Mouse (Mus musculus) spleen, postnatal 14 days (tissue): ENCODE measurements around the gene Mapkap1.

Experiments used
- DNase-seq, 2 experiments: peaks; one replicate each; pipeline ENCODE4 v3.0.0; 2021 to 2022; ENCODE audit warnings: low spot score in 2 of 2

Gene Mapkap1

GRCm38 (mm10) chr2:34530042-34530441 is 123.5 kb downstream of the Mapkap1 start:
- no peak for DNase-seq

DNA sequence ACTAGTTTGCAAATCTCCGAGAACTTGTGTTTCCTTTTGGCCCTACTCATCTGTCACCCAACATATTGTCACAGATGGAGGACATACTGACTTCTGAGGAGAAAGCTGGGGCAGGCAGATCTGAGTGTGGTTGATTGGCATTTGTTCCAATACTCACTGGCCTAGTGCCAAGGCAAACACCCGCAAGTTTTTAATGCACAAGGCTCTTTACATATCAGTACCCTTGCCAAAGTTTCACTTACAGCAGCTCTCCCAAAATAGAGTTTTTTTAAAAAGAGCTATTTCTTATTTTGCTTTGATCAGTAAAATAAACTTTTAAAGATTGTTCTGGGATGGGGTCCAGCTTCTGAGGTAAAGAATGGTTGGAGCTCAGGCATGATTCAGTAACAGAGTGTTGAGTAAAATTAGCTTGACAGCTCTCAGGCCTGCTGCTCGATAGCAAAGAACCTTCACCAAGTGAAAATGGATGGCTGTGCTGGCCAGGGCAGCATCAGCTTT is 125.3 kb downstream of the Mapkap1 start:
- DNase-seq, result no peak

GRCm38 (mm10) chr2:34532394-34532793 is 125.8 kb downstream of the Mapkap1 start:
- no peak for DNase-seq

GRCm38 (mm10) chr2:34533281-34533680 is 126.7 kb downstream of the Mapkap1 start:
- DNase-seq, result no peak

- DNase-seq, result no peak
These were observed 128.4 kb downstream of the Mapkap1 start for GRCm38 (mm10) chr2:34534996-34535395.

GRCm38 (mm10) chr2:34537356-34537755 is 130.8 kb downstream of the Mapkap1 start:
- no peak for DNase-seq

GRCm38 (mm10) chr2:34543581-34543980 is 137.0 kb downstream of the Mapkap1 start:
- DNase-seq, result no peak

DNA sequence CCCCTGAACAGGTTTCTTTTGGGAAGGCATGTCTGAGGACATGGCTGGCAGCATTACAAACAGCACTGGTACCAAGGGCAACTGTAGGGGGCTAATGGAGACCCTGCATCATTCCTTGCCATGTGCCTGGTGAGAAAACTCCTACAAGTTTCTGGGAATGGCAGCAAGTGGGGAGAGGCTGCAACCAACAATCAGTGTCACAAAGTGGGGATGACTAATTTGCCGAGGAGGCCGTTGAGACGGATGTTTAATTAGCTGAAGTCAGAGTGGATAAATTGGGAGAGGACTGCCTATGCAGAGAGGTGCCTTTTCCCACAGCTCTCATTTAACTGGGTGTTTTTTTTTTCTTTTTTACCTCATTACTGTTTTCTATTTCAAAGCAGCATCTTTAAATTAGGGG is 137.4 kb downstream of the Mapkap1 start:
- DNase-seq, result no peak

DNA sequence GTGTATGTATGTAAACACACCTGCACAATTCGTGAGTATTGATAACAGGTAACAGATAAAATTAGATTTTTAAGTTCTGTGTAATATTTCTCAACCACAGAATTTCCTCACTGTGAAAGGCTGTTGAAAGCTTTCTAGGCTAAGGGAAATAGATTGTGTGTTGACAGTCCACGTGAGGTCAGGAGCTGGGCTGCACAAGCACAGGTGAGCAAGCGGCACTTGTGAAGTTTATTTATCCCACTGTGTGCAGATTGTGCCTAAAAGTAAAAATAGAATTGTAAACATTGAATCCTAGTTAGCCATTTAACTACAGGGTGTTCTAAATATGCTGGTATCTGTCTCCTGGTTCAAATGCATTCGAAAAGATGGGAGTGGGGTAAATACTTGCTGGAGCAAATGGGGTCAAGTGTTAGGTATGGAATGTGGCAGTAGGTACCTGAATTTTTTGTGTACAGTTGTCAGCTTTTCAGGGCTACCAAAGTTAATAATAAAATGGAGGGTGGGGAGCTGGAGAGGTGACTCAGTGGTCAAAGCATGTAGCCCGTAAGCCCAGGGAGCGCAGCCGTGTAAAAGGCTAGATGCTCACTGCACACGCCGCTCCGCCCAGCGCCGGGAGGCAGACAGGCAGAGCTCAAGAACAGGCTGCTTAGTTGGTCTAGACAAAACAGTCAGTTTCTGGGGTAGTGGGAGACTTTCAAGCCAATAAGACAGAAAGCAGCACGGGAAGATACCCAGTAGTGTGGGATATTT is 138.2 kb downstream of the Mapkap1 start:
- no peak for DNase-seq

DNA sequence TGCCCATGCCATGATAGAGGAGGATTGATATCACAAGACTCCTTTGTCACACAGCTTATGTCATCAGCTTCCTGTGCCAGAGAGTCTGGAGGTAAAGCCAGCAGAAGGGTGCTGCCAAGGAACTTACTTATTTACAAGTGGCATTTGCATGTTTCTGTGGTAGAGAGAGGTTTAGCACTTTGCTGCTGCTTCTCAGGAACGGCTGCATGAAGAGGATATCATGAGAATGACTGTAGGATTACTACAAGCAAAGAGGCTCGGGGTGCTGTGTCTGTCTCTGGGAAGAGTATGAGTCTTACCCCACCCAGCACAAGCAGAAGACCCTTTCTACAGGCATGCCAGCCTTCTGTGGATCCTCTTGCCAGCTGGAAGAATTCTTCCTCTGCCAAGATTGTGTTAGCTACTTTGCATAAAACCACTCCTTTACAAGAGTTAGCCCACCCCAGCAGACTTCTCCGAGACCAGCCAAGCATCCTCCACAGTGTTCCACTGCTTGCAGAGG is 139.7 kb downstream of the Mapkap1 start:
- no peak for DNase-seq

- DNase-seq, result no peak
These were observed 140.9 kb downstream of the Mapkap1 start for GRCm38 (mm10) chr2:34547516-34547915.

- DNase-seq, result no peak
These were observed 142.4 kb downstream of the Mapkap1 start for GRCm38 (mm10) chr2:34548961-34549360.

GRCm38 (mm10) chr2:34549469-34549868 is 142.9 kb downstream of the Mapkap1 start:
- no peak for DNase-seq

GRCm38 (mm10) chr2:34552772-34553171 is 146.2 kb downstream of the Mapkap1 start:
- DNase-seq, result no peak

DNA sequence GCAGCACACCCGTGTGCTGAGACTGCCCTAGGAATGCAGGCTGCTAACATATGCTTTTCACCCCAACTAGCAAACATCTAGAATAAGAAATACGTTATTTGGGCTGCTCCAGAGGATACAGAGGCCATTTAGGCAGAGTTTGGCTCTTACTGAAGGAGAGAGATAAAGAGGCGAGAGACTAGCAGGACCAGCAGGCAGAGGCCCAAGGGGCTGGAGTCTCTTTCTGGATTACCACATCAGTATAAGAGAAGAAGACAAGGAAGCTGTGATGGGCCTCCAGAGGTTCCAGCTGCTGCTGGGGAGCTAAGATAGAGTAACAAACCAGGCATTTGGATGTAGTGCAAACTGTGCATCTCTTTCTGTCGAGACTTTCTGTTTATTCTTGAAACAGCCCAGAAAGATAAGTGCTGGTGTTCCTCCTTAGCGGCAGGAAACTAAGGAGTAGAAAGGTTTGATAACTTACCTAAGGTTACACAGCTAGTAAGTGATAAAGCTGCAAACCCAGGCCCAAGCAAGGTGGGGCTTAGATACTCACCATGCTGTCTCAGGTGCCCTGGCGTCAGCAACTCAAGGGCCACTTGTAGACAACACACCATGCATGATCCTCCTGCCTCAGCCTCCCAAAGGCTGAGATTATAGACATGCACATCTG is 147.1 kb downstream of the Mapkap1 start:
- no peak for DNase-seq

DNA sequence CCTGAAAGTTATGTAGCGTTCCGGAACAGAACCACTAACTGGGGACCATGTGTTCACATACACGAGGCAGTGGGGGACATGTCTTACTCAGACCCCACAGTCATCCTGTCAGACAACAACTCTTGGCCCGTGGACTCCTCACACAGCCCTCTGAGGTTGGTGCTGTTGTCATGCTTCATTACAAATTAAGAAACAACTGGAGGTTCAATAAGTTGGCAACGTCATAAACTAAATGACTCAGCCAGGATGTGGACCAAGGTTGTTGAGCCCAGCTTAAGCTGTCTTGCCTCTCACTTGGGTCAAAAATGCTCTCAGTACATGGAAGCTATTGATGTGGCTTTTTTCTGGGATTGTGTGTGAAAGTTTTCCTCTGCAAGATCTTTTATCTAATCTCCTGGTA is 153.6 kb downstream of the Mapkap1 start:
- DNase-seq, result no peak

DNA sequence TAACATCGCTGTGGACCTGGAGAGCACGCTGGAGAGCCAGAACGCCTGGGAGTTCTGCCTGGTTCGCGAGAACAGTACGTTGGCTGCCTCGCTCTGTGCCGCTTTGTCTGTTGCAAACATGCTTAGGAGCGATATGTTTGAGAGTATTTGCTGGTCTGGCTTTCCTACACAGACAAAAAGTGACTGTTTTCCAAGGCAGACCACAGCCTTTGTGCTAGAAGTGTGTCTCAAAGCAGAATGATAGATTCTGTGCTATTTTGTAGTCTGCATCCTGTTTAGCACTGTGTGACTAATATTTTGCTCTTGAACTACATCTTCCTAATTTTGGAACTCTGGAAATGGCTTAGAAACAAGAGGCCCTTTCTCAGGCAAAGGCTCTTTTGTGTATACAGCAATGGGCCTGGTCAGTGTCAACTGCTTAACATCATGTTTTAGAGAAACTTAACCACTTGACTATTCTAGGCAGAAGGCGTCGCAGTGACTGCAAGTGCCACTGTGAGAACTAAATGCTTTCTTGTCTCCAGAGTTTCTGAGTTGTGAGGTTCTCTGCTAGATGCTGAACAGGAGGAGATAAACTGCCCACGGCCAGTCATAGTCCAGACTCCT is 156.6 kb downstream of the Mapkap1 start:
- no peak for DNase-seq

GRCm38 (mm10) chr2:34563865-34564264 is 157.3 kb downstream of the Mapkap1 start:
- DNase-seq, result no peak

- DNase-seq, result no peak
These were observed 159.6 kb downstream of the Mapkap1 start for GRCm38 (mm10) chr2:34566146-34566545.

DNA sequence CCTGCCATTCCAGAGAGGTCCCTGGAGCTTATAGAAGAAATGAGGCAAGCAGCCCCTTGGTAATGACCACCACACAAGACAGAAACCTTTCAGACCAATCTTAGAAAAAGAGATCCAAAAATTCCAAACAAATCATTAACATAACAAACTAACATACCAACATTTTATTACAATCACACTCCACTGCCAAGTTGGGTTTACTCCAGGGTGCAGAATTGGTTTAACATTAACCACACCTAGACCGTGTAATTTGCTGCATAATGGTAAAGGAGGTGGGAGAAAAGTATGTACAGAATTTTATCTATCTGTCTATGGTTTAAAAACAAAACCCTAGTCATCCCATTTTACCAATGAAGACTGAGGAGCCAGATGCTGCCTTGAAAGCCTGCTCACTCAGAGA is 160.0 kb downstream of the Mapkap1 start:
- no peak for DNase-seq

DNA sequence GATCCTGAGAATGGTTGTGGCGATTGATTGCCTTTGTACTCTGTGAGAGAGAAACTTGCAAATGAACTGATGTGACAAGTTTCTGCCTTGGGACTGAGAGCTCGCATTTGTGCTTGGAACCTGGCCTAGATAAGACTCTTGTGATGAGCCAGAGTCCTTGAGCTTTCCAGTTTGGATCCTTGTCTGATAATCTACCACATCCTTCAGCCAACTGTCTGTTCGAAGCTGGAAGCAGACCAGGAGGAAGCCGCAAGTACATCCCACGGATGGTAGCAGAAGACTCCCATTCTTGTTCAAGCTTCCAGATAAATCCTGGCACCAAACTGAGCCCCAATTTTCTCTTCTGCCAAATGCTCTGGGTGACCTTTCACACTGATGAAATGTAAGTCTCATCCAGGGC is 162.6 kb downstream of the Mapkap1 start:
- no peak for DNase-seq

DNA sequence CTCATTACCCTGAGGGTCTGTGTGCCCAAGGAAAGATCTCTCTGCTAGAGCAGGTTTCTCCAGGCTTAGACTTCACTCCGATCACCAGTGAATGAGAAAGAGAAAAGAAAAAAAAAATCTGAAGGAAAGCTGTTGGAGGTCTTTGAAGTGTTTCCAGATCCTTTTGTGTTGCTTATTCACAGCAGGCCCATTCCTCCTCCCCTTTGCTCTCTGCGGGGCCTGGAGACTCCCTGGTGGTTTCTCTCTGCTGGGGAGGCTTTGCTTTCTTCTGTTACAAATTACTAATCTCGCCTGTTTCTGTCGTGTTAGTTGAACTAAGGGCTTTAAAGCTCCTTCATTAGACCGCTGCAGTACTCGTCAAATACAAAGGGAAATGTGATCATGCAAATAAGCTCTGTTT is 163.8 kb downstream of the Mapkap1 start:
- DNase-seq, result no peak

- DNase-seq, result no peak
These were observed 164.5 kb downstream of the Mapkap1 start for GRCm38 (mm10) chr2:34571096-34571495.
